Mouse (Mus musculus) layer of hippocampus, postnatal 10 days (tissue): ENCODE data around the gene Cdkl3. TPM values are rescaled to one million over a fixed set of nuclear protein-coding genes. Genes with fewer than 3 reads are reported as not detected.
"Not testable (repeated sequence)": the region's sequence is repeated elsewhere in the genome, so short reads cannot be mapped to it uniquely, and the experiment has no call there.

Source experiments
- DNase-seq, 2 experiments: peaks; one replicate each; pipeline ENCODE4 v3.0.0; 2021; ENCODE audit warnings: low spot score in 2 of 2
- microRNA-seq, 2 experiments: library from miRNA; unstranded; fragments of <30 nt; microRNA quantifications; one replicate each; pipeline ENCODE4 v1.2.0; 2021
- total RNA-seq, 2 experiments: library from RNA; stranded (reverse); gene quantifications; 2 replicates each; pipeline ENCODE4 v1.2.3; 2021

Gene Cdkl3
- total RNA-seq, 2 experiments from 2014 or later, result 18.8 to 23.4 TPM

DNA sequence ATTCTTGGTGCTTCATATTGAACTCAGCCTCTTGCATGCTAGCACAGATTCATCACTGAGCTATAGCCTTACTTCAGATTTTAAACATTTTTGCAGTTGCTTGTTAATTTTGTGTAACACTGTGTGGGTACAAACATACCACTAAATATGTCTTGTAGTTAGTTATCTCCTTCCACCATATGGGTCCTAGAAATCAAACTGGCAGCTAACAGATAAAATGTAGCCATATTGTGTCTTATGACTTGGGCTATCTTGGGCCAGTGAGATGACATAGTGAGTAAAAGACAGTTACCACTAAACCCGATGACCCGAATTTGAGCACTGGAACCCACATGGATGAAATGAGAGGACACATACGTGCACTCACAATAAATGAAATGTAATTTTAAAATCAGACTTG is 111.5 kb downstream of the Cdkl3 start:
- no peak for DNase-seq

DNA sequence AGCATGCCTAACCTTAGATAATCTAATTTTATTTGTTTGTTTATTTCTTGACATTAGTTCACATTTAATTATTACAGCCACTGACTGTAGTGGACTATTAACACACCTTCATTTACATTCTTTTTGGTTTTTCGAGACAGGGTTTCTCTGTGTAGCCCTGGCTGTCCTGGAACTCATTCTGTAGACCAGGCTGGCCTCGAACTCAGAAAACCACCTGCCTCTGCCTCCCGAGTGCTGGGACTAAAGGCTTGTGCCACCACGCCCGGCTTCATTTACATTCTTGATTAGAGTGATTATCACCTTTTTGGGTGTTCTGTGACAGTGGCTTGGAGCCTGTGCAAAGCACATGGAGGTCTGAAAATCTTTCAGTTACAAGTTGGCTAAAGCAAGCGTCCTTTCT is 112.1 kb downstream of the Cdkl3 start:
- DNase-seq, result not testable (repeated sequence)

DNA sequence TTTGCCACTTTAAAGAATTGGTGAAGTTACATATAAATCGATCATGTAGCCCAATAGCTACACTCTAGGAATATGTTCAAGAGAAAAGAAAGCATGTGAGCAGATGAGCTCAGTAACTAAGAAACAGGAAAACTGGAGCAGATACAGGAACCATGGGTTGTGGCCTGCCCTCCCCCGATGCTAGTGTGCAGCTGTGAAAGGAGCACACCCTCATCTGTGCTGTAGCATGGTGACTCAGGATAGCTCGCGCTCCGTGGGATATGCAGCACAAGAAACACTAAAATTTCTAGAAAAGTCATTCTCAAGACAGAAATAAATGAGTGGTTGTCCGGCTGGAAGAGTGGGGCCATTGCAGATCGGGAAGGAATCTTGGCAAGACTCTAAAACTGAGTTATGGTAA is 113.1 kb downstream of the Cdkl3 start:
- no peak for DNase-seq

DNA sequence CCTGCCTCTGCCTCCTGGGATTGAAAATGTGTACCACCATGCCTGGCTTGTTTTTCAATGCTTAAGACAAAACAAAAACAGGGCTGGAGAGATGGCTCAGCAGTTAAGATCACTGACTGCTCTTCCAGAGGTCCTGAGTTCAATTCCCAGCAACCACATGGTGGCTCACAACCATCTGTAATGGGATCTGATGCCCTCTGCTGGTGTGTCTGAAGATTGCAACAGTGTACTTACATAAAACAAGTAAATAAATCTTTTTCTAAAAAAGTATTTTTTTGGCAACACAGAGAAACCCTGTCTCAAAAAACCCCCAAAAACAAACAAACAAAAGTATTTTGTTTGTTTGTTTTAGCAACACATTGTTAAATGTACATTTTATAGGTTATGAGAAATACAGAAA is 116.4 kb downstream of the Cdkl3 start:
- not testable (repeated sequence) for DNase-seq

DNA sequence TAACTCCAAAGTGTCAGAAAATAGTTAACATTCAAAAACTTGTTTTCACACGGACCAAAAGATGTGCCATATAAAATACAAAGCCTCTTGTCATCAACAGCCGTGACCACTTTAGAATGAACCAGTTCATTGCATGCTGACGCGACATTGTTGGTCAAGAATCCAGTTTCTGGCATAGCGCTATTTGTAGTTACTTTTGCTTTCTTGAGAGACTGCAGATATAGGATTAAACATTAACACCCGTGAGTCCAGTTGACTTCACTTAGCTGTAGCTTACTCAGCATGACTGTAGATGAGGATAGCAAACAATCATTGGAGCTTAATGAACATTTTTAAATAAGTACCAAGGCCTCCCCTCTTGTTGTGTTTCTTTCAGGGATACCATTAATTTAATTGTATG is 118.0 kb downstream of the Cdkl3 start:
- no peak for DNase-seq

DNA sequence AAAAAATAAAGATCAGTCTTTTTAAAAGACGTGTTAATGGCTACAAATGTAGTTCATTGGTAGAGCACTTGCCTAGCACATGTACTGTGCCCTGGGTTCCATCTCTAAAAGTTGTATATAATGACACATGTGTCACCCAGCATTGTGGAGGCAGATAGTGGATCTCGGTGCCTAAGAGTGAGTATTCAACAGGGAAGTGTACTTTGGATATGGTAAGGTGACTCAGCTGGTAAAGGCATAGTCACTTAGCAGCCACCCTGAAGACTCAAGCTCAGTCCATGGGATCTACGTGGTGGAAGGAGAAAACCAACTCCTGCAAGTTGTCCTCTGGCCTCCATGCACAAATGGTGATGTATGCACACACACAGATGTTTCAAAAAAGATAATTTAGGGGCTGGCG is 120.4 kb downstream of the Cdkl3 start:
- DNase-seq, result no peak

DNA sequence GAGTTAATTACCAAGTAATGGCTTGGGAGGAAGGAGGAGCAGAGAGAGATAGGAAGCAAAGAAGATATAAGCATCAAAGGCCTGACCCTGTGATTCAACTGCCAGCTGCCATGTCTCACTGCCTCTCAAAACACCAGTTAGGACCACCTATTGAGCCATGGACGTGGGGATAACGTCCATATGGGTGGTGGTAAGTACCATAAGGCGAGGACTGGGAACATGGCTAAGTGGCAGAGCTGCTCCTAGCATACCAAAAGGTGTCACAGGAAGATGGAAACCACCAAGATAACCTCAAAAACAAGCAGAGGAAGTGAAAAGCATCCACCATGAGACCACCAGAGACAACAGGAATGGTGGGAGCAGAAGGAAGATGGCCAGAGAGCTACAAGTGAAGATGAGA is 123.1 kb downstream of the Cdkl3 start:
- no peak for DNase-seq

DNA sequence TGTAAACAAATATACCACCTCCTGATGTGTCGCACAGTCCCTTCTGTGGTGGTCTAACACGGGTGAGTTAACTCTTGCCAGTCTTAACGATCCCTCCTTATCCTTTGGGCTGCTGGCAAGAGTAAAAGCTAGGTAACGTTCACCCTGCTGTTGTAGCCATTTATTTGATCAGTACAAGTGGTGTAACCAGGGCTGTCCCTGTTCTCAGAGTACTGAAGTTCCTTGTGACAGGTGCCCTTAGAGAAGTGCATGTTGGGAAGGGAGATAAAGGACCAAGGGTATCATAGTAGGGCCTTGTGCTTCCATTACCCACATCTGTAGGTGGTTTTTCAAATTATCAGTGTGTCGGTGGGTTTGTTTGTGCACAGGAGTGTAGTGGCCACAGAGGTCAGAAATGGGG is 123.7 kb downstream of the Cdkl3 start:
- DNase-seq, result no peak

DNA sequence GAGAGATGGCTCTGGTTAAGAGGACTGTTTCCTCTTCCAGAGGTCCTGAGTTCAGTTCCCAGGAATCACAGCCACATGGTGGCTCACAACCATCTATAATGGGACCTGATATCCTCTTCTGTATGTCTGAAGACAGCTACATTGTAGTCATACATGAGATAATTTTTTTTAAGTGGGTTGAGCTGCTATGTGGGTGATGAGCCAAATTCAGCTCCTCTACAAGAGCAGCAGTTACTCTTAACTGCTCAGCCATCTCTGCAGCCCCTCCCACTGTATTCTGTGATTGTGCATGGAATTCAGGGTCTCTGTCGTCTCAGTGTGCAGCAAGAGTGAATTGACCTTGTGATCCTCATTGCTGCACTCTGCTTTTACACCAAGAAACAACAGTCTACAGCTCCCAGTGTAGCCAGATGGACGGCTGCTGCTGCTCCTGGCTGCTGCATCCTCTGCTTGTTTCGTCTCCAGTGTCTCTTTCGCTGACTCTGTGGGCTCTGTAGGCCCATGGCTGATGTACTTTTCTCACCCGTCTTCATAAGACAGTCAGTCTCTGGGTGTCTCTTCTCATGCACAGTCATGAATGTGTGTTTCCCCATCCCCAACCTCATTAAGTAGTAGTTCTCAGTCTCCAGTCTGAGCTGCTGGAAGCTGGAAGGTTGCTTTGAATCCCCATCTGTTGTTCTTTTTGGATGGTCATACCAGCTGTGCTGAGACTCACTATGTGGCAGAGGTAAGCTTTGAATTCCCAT is 124.5 kb downstream of the Cdkl3 start:
- peak; percentile 32 to 33 for DNase-seq

DNA sequence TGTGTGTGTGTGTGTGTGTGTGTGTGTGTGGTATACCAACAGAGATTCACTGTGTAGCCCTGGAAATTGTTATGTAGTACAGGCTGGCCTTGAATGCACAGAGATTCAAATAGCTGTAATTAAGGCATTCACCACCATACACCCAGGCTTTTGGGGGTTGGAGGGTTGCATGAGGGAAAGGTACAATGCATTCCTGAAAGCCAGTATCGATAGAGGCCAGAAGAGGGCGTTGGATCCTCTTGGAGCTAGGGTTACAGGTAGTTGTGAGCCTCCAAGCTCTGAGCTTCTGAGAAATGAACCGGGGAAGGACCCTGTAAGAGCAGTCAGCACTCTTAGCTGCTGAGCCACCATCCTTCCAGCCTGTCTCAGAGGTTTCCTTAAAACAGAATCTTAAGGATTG is 125.2 kb downstream of the Cdkl3 start:
- peak; percentile 21 to 40 for DNase-seq

DNA sequence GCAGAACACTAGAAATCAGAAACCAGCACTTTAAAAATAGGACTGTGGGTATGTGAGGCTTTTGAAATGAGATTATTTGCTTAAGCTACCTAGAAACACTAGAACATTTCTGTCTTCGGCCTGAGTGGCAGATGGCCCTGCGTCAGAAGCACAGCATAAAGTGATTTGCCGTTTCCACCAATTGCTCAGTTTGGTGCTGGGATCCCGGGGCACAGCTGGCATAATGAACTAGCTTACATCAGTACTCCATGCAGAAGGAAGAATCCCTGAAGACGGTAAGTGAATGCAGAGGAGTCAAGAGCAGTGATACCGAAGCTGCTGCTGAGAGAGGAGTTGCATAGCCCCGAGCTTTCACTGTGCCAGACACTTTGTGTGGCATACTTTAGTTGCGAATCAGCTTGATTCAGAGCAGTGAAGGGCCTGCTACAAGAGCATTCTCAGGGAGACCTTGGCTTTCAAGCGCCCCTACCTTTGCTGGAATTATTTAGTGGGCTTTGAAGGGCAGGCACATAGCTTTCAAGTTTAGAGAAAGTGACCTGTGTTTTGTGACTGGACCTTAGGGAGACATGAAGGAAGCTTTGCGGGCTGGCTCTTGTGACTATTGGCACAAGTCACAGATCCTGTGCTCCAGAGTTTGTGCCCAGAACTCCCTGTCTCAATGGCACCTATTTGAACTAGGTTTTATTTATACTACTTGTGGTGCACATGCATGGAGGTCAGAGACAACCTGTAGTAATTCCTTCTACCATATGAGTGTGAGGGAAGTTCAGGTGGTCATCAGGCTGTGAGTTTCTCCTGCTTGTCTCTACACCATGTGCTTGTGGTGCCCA is 125.8 kb downstream of the Cdkl3 start:
- peak; percentile 40 to 51 for DNase-seq

DNA sequence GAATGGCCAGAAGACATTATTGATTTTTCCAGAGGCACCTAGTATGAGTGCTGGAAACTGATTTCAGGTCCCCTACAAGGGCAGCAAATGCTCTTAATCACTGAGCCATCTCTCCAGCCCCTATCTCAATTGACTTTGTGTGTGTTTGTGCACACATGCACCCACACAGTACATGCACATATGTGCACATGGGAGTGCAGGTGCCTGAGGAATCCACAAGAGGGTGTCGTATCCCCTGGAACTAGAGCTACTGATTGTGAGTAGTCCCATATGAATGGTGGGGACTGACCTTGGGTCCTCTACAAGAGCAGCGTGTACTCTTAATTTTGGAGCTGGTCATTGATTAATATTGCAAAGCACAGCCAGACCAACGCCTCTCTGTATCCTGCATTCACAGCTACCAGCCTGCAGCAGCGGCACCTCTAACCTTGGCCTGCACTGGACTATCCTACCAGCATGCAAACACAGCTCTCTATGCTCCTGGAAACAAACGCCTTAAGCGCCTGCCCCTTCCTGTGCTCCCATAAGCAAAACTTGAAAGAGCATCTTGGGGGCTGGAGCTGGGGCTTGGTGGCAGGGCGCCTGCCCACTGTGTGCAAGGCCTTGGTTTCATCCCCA is 126.5 kb downstream of the Cdkl3 start:
- DNase-seq, result peak in 1 of 2 experiments; percentile 19

Small RNAs within 50 kb of the gene (microRNA-seq; reads per million reads assigned to microRNA genes)
- gene Gm24157 (0 to 0.45 reads per million in 2 experiments), gene Mir3061 (20.0 to 26.8 reads per million in 2 experiments)

Other genes starting within 250 kb of the Cdkl3 start
- gene Sec24a, start 240.6 kb upstream of the Cdkl3 start, total RNA-seq, result 10 to 100 TPM; 24.8 to 25.8 TPM
- 10 to 100 TPM; 75.5 to 82.7 TPM for gene Sar1b, start 240.5 kb upstream of the Cdkl3 start, total RNA-seq
- gene Jade2, start 146.6 kb upstream of the Cdkl3 start, total RNA-seq, result 1 to 10 TPM; 8.3 to 8.7 TPM
- 10 to 100 TPM; 37.4 to 37.8 TPM for gene Cdkn2aipnl, start 36.6 kb upstream of the Cdkl3 start, total RNA-seq
- 100 to 1,000 TPM; 153 to 159 TPM for gene Ube2b, start 3.5 kb upstream of the Cdkl3 start, total RNA-seq
- gene Ppp2ca, start 94.5 kb downstream of the Cdkl3 start, total RNA-seq, result 100 to 1,000 TPM; 139 to 140 TPM
- not detected for gene Olfr1373, start 141.3 kb downstream of the Cdkl3 start, total RNA-seq
- gene Olfr1371, start 209.8 kb downstream of the Cdkl3 start, total RNA-seq, result not detected
- gene Skp1a, start 227.8 kb downstream of the Cdkl3 start, total RNA-seq, result 100 to 1,000 TPM; 464 to 465 TPM